Mouse (Mus musculus): Measurements from ENCODE around the gene Ankrd23. TPM values are rescaled to one million over a fixed set of nuclear protein-coding genes. Genes with fewer than 3 reads are reported as not detected.

The Ankrd23 gene
- polyA plus RNA-seq, 1 experiment from 2014 or later, result 11.7 TPM

- H3K36me3 ChIP-seq (ENCODE audit: insufficient read depth), result no peaks in the 10 kb centered on the region
- H3K4me3 ChIP-seq (ENCODE audit: low read depth, low read length), result no peak overlapping the region
- 76% methylated on average over 6 of the region's 6 CpGs for WGBS
- ATAC-seq (ENCODE audit: insufficient read depth) (no peak), DNase-seq (no peak)
- no peak for TF ChIP-seq CTCF (IDR thresholded peaks at IDR 0.05; ENCODE audit: low read depth)
- H3K9ac ChIP-seq, result no peak overlapping the region
- no peak overlapping the region for H3K4me2 ChIP-seq
- no peaks in the 10 kb centered on the region for H3K9me3 ChIP-seq (ENCODE audit: low read depth, low read length)
- H3K4me1 ChIP-seq (ENCODE audit: insufficient read depth), result no peaks in the 10 kb centered on the region
- no peaks in the 10 kb centered on the region for H3K27me3 ChIP-seq (ENCODE audit: insufficient read depth, low read length)
- H3K27ac ChIP-seq (ENCODE audit: low read depth), result no peak overlapping the region
Observed at GRCm38 (mm10) chr1:36489661-36490060, 47.0 kb downstream of the Ankrd23 start.

DNA sequence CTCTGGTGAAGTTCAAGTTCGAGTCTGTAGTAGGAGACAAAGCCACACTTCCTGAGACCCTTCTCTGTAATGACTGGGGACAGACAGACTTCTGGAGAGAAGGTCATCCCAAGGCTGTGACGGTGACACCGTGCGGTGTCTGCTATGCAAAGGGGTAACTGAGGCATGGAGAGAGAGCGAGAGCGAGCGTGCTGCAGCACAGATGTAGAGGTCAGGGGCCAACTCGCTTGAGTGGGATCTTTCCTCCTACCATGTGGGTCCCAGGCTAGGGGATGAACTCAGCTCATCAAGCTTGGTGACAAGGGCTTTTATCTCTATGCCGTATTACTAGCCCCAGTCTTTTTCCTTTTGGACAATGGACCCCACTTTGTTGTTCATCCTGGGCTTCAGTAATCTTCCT is 49.6 kb downstream of the Ankrd23 start:
- no peaks in the 10 kb centered on the region for H3K4me1 ChIP-seq (ENCODE audit: insufficient read depth)
- no peak overlapping the region for H3K4me3 ChIP-seq (ENCODE audit: low read depth, low read length)
- no peak for TF ChIP-seq CTCF (IDR thresholded peaks at IDR 0.05; ENCODE audit: low read depth)
- H3K36me3 ChIP-seq (ENCODE audit: insufficient read depth), result no peaks in the 10 kb centered on the region
- H3K9me3 ChIP-seq (ENCODE audit: low read depth, low read length), result no peaks in the 10 kb centered on the region
- no peaks in the 10 kb centered on the region for H3K27me3 ChIP-seq (ENCODE audit: insufficient read depth, low read length)
- WGBS, result 83% methylated on average over 9 of the region's 9 CpGs
- ATAC-seq (ENCODE audit: insufficient read depth), result no peak
- H3K4me2 ChIP-seq, result no peak overlapping the region
- H3K27ac ChIP-seq (ENCODE audit: low read depth), result no peak overlapping the region
- no peak overlapping the region for H3K9ac ChIP-seq
- no peak for DNase-seq

DNA sequence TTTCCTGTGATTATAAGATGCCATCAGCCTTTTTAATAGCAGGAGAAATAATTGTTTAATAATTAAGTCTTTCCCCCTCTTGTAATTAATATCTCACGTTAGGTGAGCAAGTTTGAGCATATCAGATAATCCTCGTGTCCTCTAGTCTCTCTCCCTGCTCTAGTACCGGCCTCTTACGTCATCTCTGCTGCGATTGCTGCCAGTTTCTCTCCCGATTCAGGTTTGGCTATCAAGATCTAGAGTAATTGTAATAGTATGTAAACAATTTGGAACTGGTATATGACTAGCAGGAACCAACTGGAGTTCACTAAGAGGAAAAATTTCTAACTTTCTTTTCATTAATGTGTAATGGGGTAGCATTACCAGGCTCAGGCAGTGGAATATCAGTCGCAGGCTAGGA is 51.6 kb downstream of the Ankrd23 start:
- no peak overlapping the region for H3K9ac ChIP-seq
- no peak overlapping the region for H3K4me2 ChIP-seq
- no peak for TF ChIP-seq CTCF (IDR thresholded peaks at IDR 0.05; ENCODE audit: low read depth)
- H3K27ac ChIP-seq (ENCODE audit: low read depth), result no peak overlapping the region
- H3K4me3 ChIP-seq (ENCODE audit: low read depth, low read length), result no peak overlapping the region
- no peaks in the 10 kb centered on the region for H3K4me1 ChIP-seq (ENCODE audit: insufficient read depth)
- H3K36me3 ChIP-seq (ENCODE audit: insufficient read depth), result no peaks in the 10 kb centered on the region
- H3K27me3 ChIP-seq (ENCODE audit: insufficient read depth, low read length), result no peaks in the 10 kb centered on the region
- WGBS, result 60% methylated on average over 7 of the region's 7 CpGs
- no peak for DNase-seq
- H3K9me3 ChIP-seq (ENCODE audit: low read depth, low read length), result no peaks in the 10 kb centered on the region
- no peak for ATAC-seq (ENCODE audit: insufficient read depth)

- TF ChIP-seq CTCF (IDR thresholded peaks at IDR 0.05; ENCODE audit: low read depth), result no peak
- Histone ChIP-seq H3K9me3 (ENCODE audit: low read depth, low read length) (no peaks in the 10 kb centered on the region), H3K27me3 (ENCODE audit: insufficient read depth, low read length) (no peaks in the 10 kb centered on the region), H3K4me3 (ENCODE audit: low read depth, low read length) (no peak overlapping the region), H3K27ac (ENCODE audit: low read depth) (no peak overlapping the region), H3K9ac (no peak overlapping the region), H3K4me1 (ENCODE audit: insufficient read depth) (no peaks in the 10 kb centered on the region), H3K4me2 (no peak overlapping the region), H3K36me3 (ENCODE audit: insufficient read depth) (no peaks in the 10 kb centered on the region)
- WGBS, result 69% methylated on average over 4 of the region's 4 CpGs
- no peak for DNase-seq
- ATAC-seq (ENCODE audit: insufficient read depth), result no peak
Observed at GRCm38 (mm10) chr1:36483825-36484224, 52.9 kb downstream of the Ankrd23 start.

Small RNAs within 50 kb of the gene (microRNA-seq; reads per million reads assigned to microRNA genes)
- gene Gm47280 (ENCODE audit: borderline number of aligned reads), result not detected

Other genes with a start within 250 kb of the Ankrd23 start
- 5.4 and 6.6 TPM in 2 replicates for gene Arid5a, start 229.2 kb downstream of the Ankrd23 start, polyA plus RNA-seq (2014; fragmentation: Nextera tagmentation; extraction: Ambion mirVana)
- 41.4 and 46.3 TPM in 2 replicates for gene Kansl3, start 167.7 kb downstream of the Ankrd23 start, polyA plus RNA-seq (2014; fragmentation: Nextera tagmentation; extraction: Ambion mirVana)
- gene Fer1l5, start 164.6 kb downstream of the Ankrd23 start, polyA plus RNA-seq (2014; fragmentation: Nextera tagmentation; extraction: Ambion mirVana), result 0.53 and 0.58 TPM in 2 replicates
- gene Lman2l, start 91.6 kb downstream of the Ankrd23 start, polyA plus RNA-seq (2014; fragmentation: Nextera tagmentation; extraction: Ambion mirVana), result 27.4 and 29.7 TPM in 2 replicates
- 10.9 and 11.0 TPM in 2 replicates for gene Cnnm4, start 65.3 kb downstream of the Ankrd23 start, polyA plus RNA-seq (2014; fragmentation: Nextera tagmentation; extraction: Ambion mirVana)
- 5.4 and 5.9 TPM in 2 replicates for gene Cnnm3, start 25.0 kb downstream of the Ankrd23 start, polyA plus RNA-seq (2014; fragmentation: Nextera tagmentation; extraction: Ambion mirVana)
- gene Gm42417, start 2.5 kb upstream of the Ankrd23 start, polyA plus RNA-seq (2014; fragmentation: Nextera tagmentation; extraction: Ambion mirVana), result not detected in 2 replicates
- gene Ankrd39, start 10.6 kb upstream of the Ankrd23 start, polyA plus RNA-seq (2014; fragmentation: Nextera tagmentation; extraction: Ambion mirVana), result 18.9 and 19.9 TPM in 2 replicates
- 2.2 and 2.7 TPM in 2 replicates for gene Sema4c, start 21.5 kb upstream of the Ankrd23 start, polyA plus RNA-seq (2014; fragmentation: Nextera tagmentation; extraction: Ambion mirVana)
- 1.9 and 3.6 TPM in 2 replicates for gene Fam178b, start 146.3 kb upstream of the Ankrd23 start, polyA plus RNA-seq (2014; fragmentation: Nextera tagmentation; extraction: Ambion mirVana)
- gene Cox5b, start 154.6 kb upstream of the Ankrd23 start, polyA plus RNA-seq (2014; fragmentation: Nextera tagmentation; extraction: Ambion mirVana), result 518 and 549 TPM in 2 replicates
- gene 4933424G06Rik, start 173.3 kb upstream of the Ankrd23 start, polyA plus RNA-seq (2014; fragmentation: Nextera tagmentation; extraction: Ambion mirVana), result not detected in 2 replicates
- gene Actr1b, start 177.5 kb upstream of the Ankrd23 start, polyA plus RNA-seq (2014; fragmentation: Nextera tagmentation; extraction: Ambion mirVana), result 93.6 and 98.7 TPM in 2 replicates
- 0.43 and 0.45 TPM in 2 replicates for gene Zap70, start 224.9 kb upstream of the Ankrd23 start, polyA plus RNA-seq (2014; fragmentation: Nextera tagmentation; extraction: Ambion mirVana)